Mouse (Mus musculus) c-Kit-positive CD71-positive TER-119-negative erythroid progenitor cells, embryonic 14.5 days (primary cell): Measurements from ENCODE around the gene Cyp27b1.

Experiments
- DNase-seq: peaks from one replicate; pipeline ENCODE4 v3.0.0-alpha.2; 2013; ENCODE audit warnings: low read depth

Gene Cyp27b1

DNA sequence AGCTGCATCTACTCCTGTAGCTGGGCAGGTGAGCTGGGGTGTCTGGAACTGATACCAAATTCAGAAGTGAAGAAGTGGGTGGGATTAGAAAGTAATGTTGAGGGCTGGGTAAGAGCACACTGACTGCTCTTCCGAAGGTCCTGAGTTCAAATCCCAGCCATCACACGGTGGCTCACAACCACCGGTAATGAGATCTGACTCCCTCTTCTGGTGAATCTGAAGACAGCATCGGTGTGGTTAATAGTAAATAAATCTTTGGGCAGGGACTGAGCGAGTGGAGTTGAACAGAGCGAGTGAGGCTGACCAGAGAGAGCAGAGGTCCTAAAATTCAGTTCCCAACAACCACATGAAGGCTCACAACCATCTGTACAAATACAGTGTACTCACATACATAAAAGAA lies 37.6 kb downstream of the Cyp27b1 start:
- no peak for DNase-seq

- no peak for DNase-seq
Observed at GRCm38 (mm10) chr10:127090560-127091411, 42.7 kb downstream of the Cyp27b1 start.

- no peak for DNase-seq
Observed at GRCm38 (mm10) chr10:127091507-127092396, 43.7 kb downstream of the Cyp27b1 start.

GRCm38 (mm10) chr10:127092742-127093141 lies 44.7 kb downstream of the Cyp27b1 start:
- DNase-seq: no peak

DNA sequence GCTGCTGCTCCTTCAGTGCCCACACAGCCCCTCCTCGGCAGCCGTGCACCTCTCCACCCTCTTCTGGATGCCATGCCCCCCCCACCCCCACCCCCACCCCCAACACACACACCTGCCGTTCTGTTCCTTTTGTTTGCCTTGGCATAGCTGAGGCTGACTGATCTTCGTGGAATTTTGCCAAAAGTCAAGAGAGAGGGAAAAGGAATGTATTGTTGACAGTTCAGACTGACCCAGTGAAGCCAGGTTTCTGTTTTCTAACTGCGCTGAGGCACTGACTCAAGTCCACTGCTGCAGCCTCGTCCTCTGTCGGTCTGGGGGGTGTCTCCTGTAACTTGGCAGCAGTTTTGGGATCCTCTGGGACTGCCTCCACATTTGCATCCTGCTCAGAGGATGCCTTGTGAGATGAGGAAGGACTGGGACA lies 46.3 kb downstream of the Cyp27b1 start:
- no peak for DNase-seq

DNA sequence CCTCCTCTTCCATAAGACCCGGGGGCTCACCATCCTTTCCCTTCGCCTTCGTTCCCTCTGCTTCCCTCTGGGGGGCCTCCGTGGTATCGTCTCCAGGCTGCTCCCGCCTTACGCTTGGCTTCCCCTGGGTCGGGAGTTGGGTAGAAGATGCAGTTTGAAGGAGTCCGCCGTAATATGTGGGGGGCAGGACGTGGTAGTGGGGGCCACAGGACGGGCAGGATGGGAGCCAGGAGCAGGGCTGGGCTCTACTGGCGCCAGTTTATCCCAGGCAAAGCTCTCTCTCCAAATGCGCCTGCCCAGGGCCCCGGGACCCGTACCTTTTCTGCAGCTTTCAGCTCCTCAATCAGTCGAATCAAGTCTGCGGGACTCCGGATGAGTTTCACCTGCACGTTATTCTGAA lies 50.5 kb downstream of the Cyp27b1 start:
- no peak for DNase-seq

GRCm38 (mm10) chr10:127099191-127099590 lies 51.1 kb downstream of the Cyp27b1 start:
- DNase-seq: no peak

- no peak for DNase-seq
Observed at GRCm38 (mm10) chr10:127099868-127100267, 51.8 kb downstream of the Cyp27b1 start.

GRCm38 (mm10) chr10:127100414-127100813 lies 52.4 kb downstream of the Cyp27b1 start:
- DNase-seq: no peak

GRCm38 (mm10) chr10:127101151-127101550 lies 53.1 kb downstream of the Cyp27b1 start:
- DNase-seq: no peak
